Mouse (Mus musculus) midbrain, embryonic 13.5 days (tissue): ENCODE data around the gene Bpnt1. TPM values are rescaled to one million over a fixed set of nuclear protein-coding genes. Genes with fewer than 3 reads are reported as not detected.
"Not testable (repeated sequence)": the region's sequence is repeated elsewhere in the genome, so short reads cannot be mapped to it uniquely, and the experiment has no call there.

ENCODE experiments used
- ATAC-seq: fragments of 200-750 bp; cut with Nextera tagmentation; 2 replicates; pipeline ENCODE4 v1.8.0; 2017; ENCODE audit warnings: mild to moderate bottlenecking, moderate TSS enrichment, moderate library complexity
- H3K27ac ChIP-seq: fragments of 300-500 bp; sonication (generic); 2 replicates; pipeline ENCODE4 v1.5.1; 2015; ENCODE audit warnings: inconsistent platforms, mild to moderate bottlenecking, moderate library complexity
- H3K27me3 ChIP-seq: fragments of 300-500 bp; sonication (generic); 2 replicates; pipeline ENCODE4 v1.6.1; 2015; ENCODE audit warnings: mild to moderate bottlenecking, inconsistent platforms
- H3K36me3 ChIP-seq: fragments of 300-500 bp; sonication (generic); 2 replicates; pipeline ENCODE4 v1.6.1; 2015; ENCODE audit warnings: mild to moderate bottlenecking, inconsistent platforms
- H3K4me1 ChIP-seq: fragments of 300-500 bp; sonication (generic); replicated peaks from 2 replicates; pipeline ENCODE4 v1.6.1; 2015; ENCODE audit warnings: inconsistent platforms
- H3K4me2 ChIP-seq: fragments of 300-500 bp; sonication (generic); replicated peaks from 2 replicates; pipeline ENCODE4 v1.6.1; 2015; ENCODE audit warnings: moderate library complexity, mild to moderate bottlenecking, inconsistent platforms
- H3K4me3 ChIP-seq: fragments of 300-500 bp; sonication (generic); replicated peaks from 2 replicates; pipeline ENCODE4 v1.5.1; 2015; ENCODE audit warnings: mild to moderate bottlenecking, inconsistent platforms
- H3K9ac ChIP-seq: fragments of 300-500 bp; sonication (generic); replicated peaks from 2 replicates; pipeline ENCODE4 v1.6.1; 2015; ENCODE audit warnings: mild to moderate bottlenecking, inconsistent platforms
- H3K9me3 ChIP-seq: fragments of 300-500 bp; sonication (generic); 2 replicates; pipeline ENCODE4 v1.6.1; 2016; ENCODE audit warnings: mild to moderate bottlenecking, inconsistent platforms
- WGBS: fragments of 180-500 bp; shearing (Covaris S2); methylation state at CpG from one replicate; pipeline ENCODE4 v1.1.7; 2015; 5-methylcytosine and 5-hydroxymethylcytosine counted together
- polyA plus RNA-seq: library from polyadenylated mRNA; unstranded; fragments of >200 nt; fragmentation: Nextera tagmentation; extraction: Ambion mirVana; gene quantifications from 2 replicates; pipeline ENCODE4 v1.2.1, GENCODE M21; 2015

Gene Bpnt1
- polyA plus RNA-seq, 1 experiment from 2014 or later = 37.4 TPM

- Histone ChIP-seq H3K27ac (no peak overlapping the region), H3K9ac (no peak overlapping the region), H3K4me2 (no peak overlapping the region), H3K27me3 (no peaks in the 10 kb centered on the region), H3K4me1 (no peaks in the 10 kb centered on the region), H3K36me3 (peaks cover 45% of the 10 kb centered on the region), H3K4me3 (no peak overlapping the region), H3K9me3 (no peaks in the 10 kb centered on the region)
- ATAC-seq = no peak
- WGBS = 96% methylated on average over 7 of the region's 7 CpGs
These were observed 24.3 kb upstream of the Bpnt1 start for GRCm38 (mm10) chr1:185307645-185308044.

GRCm38 (mm10) chr1:185308334-185308733, 23.6 kb upstream of the Bpnt1 start:
- H3K4me2 ChIP-seq = no peak overlapping the region
- H3K9ac ChIP-seq = no peak overlapping the region
- H3K4me1 ChIP-seq = no peaks in the 10 kb centered on the region
- no peak for ATAC-seq
- peaks cover 44% of the 10 kb centered on the region for H3K36me3 ChIP-seq
- H3K9me3 ChIP-seq = no peaks in the 10 kb centered on the region
- 99% methylated on average over 2 of the region's 2 CpGs for WGBS
- no peak overlapping the region for H3K4me3 ChIP-seq
- no peaks in the 10 kb centered on the region for H3K27me3 ChIP-seq
- H3K27ac ChIP-seq = no peak overlapping the region

- 79% methylated on average over 4 of the region's 4 CpGs for WGBS
- no peak overlapping the region for H3K27ac ChIP-seq
- no peak for ATAC-seq
- H3K4me1 ChIP-seq = no peaks in the 10 kb centered on the region
- no peak overlapping the region for H3K9ac ChIP-seq
- peaks cover 50% of the 10 kb centered on the region for H3K36me3 ChIP-seq
- H3K9me3 ChIP-seq = no peaks in the 10 kb centered on the region
- no peak overlapping the region for H3K4me3 ChIP-seq
- H3K27me3 ChIP-seq = no peaks in the 10 kb centered on the region
- H3K4me2 ChIP-seq = no peak overlapping the region
These were observed 23.0 kb upstream of the Bpnt1 start for GRCm38 (mm10) chr1:185308908-185309307.

GRCm38 (mm10) chr1:185311949-185312348, 20.0 kb upstream of the Bpnt1 start:
- no peaks in the 10 kb centered on the region for H3K9me3 ChIP-seq
- 93% methylated on average over 9 of the region's 9 CpGs for WGBS
- no peaks in the 10 kb centered on the region for H3K4me1 ChIP-seq

GRCm38 (mm10) chr1:185314546-185314945, 17.4 kb upstream of the Bpnt1 start:
- no peak for ATAC-seq
- peaks cover 74% of the 10 kb centered on the region for H3K36me3 ChIP-seq
- no peaks in the 10 kb centered on the region for H3K9me3 ChIP-seq
- H3K4me1 ChIP-seq = no peaks in the 10 kb centered on the region
- no peak overlapping the region for H3K4me2 ChIP-seq
- 92% methylated on average over 4 of the region's 4 CpGs for WGBS
- H3K27ac ChIP-seq = no peak overlapping the region
- no peak overlapping the region for H3K9ac ChIP-seq
- H3K27me3 ChIP-seq = no peaks in the 10 kb centered on the region
- H3K4me3 ChIP-seq = no peak overlapping the region

More at GRCm38 (mm10) chr1:185311949-185312348, 20.0 kb upstream of the Bpnt1 start:
- no peak overlapping the region for H3K4me2 ChIP-seq
- H3K9ac ChIP-seq = no peak overlapping the region
- no peak overlapping the region for H3K27ac ChIP-seq
- no peaks in the 10 kb centered on the region for H3K27me3 ChIP-seq
- no peak overlapping the region for H3K4me3 ChIP-seq
- H3K36me3 ChIP-seq = peaks cover 67% of the 10 kb centered on the region
- no peak for ATAC-seq

GRCm38 (mm10) chr1:185315846-185316568, 15.9 kb upstream of the Bpnt1 start:
- Histone ChIP-seq H3K9ac (no peak overlapping the region), H3K27ac (no peak overlapping the region), H3K4me3 (no peak overlapping the region), H3K9me3 (no peaks in the 10 kb centered on the region), H3K27me3 (no peaks in the 10 kb centered on the region), H3K36me3 (peaks cover 81% of the 10 kb centered on the region), H3K4me2 (no peak overlapping the region), H3K4me1 (no peaks in the 10 kb centered on the region)
- ATAC-seq = no peak
- WGBS = 92% methylated on average over 16 of the region's 16 CpGs

GRCm38 (mm10) chr1:185327754-185328345, 4.1 kb upstream of the Bpnt1 start:
- H3K4me2 ChIP-seq = peak overlapping the region; percentile 73
- not testable (repeated sequence) for H3K27ac ChIP-seq, ATAC-seq, H3K9me3 ChIP-seq, H3K27me3 ChIP-seq, H3K9ac ChIP-seq
- H3K4me1 ChIP-seq = peaks cover 23% of the 10 kb centered on the region
- 59% methylated on average over 3 of the region's 3 CpGs for WGBS
- H3K4me3 ChIP-seq = peak overlapping the region; percentile 78
- H3K36me3 ChIP-seq = peaks cover 38% of the 10 kb centered on the region

GRCm38 (mm10) chr1:185328721-185329610, 3.0 kb upstream of the Bpnt1 start, which contains the start of gene Iars2:
TSS of gene Iars2 (minus strand) at chr1:185329396.
- peaks cover 34% of the 10 kb centered on the region for H3K4me1 ChIP-seq
- WGBS = under 1% methylated on average over 76 of the region's 76 CpGs

GRCm38 (mm10) chr1:185329851-185330250, 2.1 kb upstream of the Bpnt1 start:
- peak overlapping the region; percentile 73; the same call in 1 of the 2 replicates for H3K4me2 ChIP-seq
- H3K9me3 ChIP-seq = no peaks in the 10 kb centered on the region
- WGBS = 92% methylated on average over 8 of the region's 8 CpGs

More at GRCm38 (mm10) chr1:185328721-185329610, 3.0 kb upstream of the Bpnt1 start, which contains the start of gene Iars2:
- Histone ChIP-seq H3K9ac (peak within 1 kb of the TSS; percentile 79), H3K4me2 (peak within 1 kb of the TSS; percentile 73), H3K27me3 (no peaks in the 10 kb centered on the region), H3K4me3 (peak within 1 kb of the TSS; percentile 78), H3K36me3 (peaks cover 27% of the 10 kb centered on the region), H3K9me3 (no peaks in the 10 kb centered on the region), H3K27ac (peak within 1 kb of the TSS; percentile 89)
- peak; percentile 93 for ATAC-seq

GRCm38 (mm10) chr1:185331364-185331763, 585 bp upstream of the Bpnt1 start:
- Histone ChIP-seq H3K27me3 (no peaks in the 10 kb centered on the region), H3K9me3 (no peaks in the 10 kb centered on the region), H3K9ac (no peak overlapping the region; the same call in 1 of the 2 replicates), H3K36me3 (peaks cover 9% of the 10 kb centered on the region), H3K4me1 (peaks cover 50% of the 10 kb centered on the region), H3K4me3 (peak overlapping the region; percentile 69), H3K27ac (peak overlapping the region; percentile 85; the same call in 1 of the 2 replicates), H3K4me2 (peak overlapping the region; percentile 60)
- 52% methylated on average over 5 of the region's 5 CpGs for WGBS
- no peak for ATAC-seq

More at GRCm38 (mm10) chr1:185329851-185330250, 2.1 kb upstream of the Bpnt1 start:
- no peak for ATAC-seq
- Histone ChIP-seq H3K4me1 (peaks cover 39% of the 10 kb centered on the region), H3K27me3 (no peaks in the 10 kb centered on the region), H3K4me3 (no peak overlapping the region), H3K36me3 (peaks cover 20% of the 10 kb centered on the region), H3K27ac (no peak overlapping the region), H3K9ac (no peak overlapping the region)

- no peaks in the 10 kb centered on the region for H3K9me3 ChIP-seq
- H3K27me3 ChIP-seq = no peaks in the 10 kb centered on the region
- H3K4me1 ChIP-seq = peaks cover 42% of the 10 kb centered on the region
- H3K9ac ChIP-seq = no peak overlapping the region
- H3K36me3 ChIP-seq = peaks cover 4% of the 10 kb centered on the region
- WGBS = 94% methylated on average over 5 of the region's 5 CpGs
- no peak overlapping the region for H3K4me2 ChIP-seq
- ATAC-seq = no peak
- no peak overlapping the region for H3K27ac ChIP-seq
- H3K4me3 ChIP-seq = no peak overlapping the region
These were observed 1.7 kb downstream of the Bpnt1 start for GRCm38 (mm10) chr1:185333651-185334050.
